Mouse (Mus musculus): Measurements from ENCODE around the gene Gfra4.

- TF ChIP-seq POLR2A (IDR thresholded peaks at IDR 0.05; ENCODE audit: borderline replicate concordance, extremely low read depth, insufficient read depth, insufficient read length, poor library complexity, severe bottlenecking), result no peak
- TF ChIP-seq CTCF (IDR thresholded peaks at IDR 0.05; ENCODE audit: borderline replicate concordance, extremely low read depth, insufficient read depth, insufficient read length), result no peak
These were observed 37.6 kb upstream of the Gfra4 start for GRCm38 (mm10) chr2:131080507-131080906.
